Mouse (Mus musculus): Measurements from ENCODE around the gene Hes5. TPM values are rescaled to one million over a fixed set of nuclear protein-coding genes. Genes with fewer than 3 reads are reported as not detected.

Gene Hes5
- polyA plus RNA-seq, 1 experiment from 2014 or later, result 0.70 TPM

GRCm38 (mm10) chr4:154927899-154928337 lies 32.8 kb upstream of the Hes5 start:
- H3K9ac ChIP-seq, result no peak overlapping the region; the same call in 1 of the 2 replicates
- H3K9me3 ChIP-seq (replicated peaks), result 0 out of 2 replicates have a peak, but pooled peaks cover 4% of the 10 kb centered on the region
- peaks cover 6% of the 10 kb centered on the region; the same call in 1 of the 2 replicates for H3K27me3 ChIP-seq (replicated peaks)
- WGBS, result 42% methylated on average over 5 of the region's 5 CpGs
- peak; percentile 65; the same call in 1 of the 2 replicates for ATAC-seq (ENCODE audit: insufficient number of reproducible peaks, low FRiP score)
- no peaks in the 10 kb centered on the region for H3K36me3 ChIP-seq
- peak overlapping the region; percentile 22 for H3K4me3 ChIP-seq
- H3K4me1 ChIP-seq (replicated peaks), result peaks cover 21% of the 10 kb centered on the region
- peak overlapping the region; percentile 46 for H3K4me2 ChIP-seq
- H3K27ac ChIP-seq (ENCODE audit: poor library complexity, severe bottlenecking), result peak overlapping the region; percentile 19; the same call in 1 of the 2 replicates

DNA sequence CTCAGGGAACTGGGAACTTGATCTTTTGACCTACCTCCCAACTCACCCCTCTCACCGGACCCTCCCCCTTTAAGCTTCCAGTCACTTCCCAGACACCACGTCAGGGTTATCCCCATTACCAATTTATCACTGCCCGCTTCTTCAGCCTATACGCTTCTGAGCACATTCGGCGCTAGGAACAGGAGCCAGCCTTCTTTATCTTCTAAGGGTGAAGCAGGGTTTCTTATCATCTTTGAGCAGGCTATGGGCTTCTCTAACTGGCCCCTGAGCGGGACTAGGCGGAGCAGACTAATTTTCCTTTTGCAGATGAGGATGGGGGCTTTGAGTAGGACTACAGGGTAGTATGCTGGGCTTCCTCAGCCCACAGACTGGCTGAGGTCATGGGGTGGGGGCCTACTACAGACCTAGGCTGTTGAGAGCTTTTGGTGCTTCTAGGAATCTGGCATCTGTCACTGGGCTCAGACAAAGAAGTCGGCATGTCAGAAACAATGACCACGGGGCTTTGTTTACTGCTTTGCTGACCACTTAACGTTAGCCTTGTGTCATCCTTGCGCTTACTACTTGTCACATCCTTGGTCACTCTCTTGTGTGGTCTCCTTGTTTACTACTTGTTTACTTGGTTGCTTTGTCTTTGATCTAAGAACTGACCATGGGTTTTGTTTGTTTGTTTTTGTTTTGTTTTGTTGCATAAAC lies 32.2 kb upstream of the Hes5 start, which contains the start of gene Tnfrsf14:
Gene Tnfrsf14, minus strand, starts transcription at position 169 of the 693 bp plus-strand sequence.
- Histone ChIP-seq H3K4me3 (peak within 1 kb of the TSS; percentile 22), H3K36me3 (no peaks in the 10 kb centered on the region), H3K4me1 (replicated peaks) (peaks cover 21% of the 10 kb centered on the region), H3K9me3 (replicated peaks) (0 out of 2 replicates have a peak, but pooled peaks cover 4% of the 10 kb centered on the region), H3K9ac (peak within 1 kb of the TSS; percentile 52), H3K27me3 (replicated peaks) (peaks cover 10% of the 10 kb centered on the region; the same call in 1 of the 2 replicates), H3K27ac (ENCODE audit: poor library complexity, severe bottlenecking) (peak within 1 kb of the TSS; percentile 30), H3K4me2 (peak within 1 kb of the TSS; percentile 46)
- peak; percentile 88 for ATAC-seq (ENCODE audit: insufficient number of reproducible peaks, low FRiP score)
- WGBS, result 14% methylated on average over 12 of the region's 12 CpGs

- Histone ChIP-seq H3K4me2 (0 out of 2 replicates have a peak overlapping the region, but pooled peaks have one; percentile 17), H3K27ac (ENCODE audit: poor library complexity, severe bottlenecking) (peak overlapping the region; percentile 30), H3K4me1 (replicated peaks) (peaks cover 21% of the 10 kb centered on the region), H3K9me3 (replicated peaks) (no peaks in the 10 kb centered on the region), H3K27me3 (replicated peaks) (peaks cover 15% of the 10 kb centered on the region), H3K4me3 (no peak overlapping the region), H3K36me3 (no peaks in the 10 kb centered on the region), H3K9ac (no peak overlapping the region)
- ATAC-seq (ENCODE audit: insufficient number of reproducible peaks, low FRiP score), result peak; percentile 72
- WGBS, result 70% methylated on average over 12 of the region's 12 CpGs
Measured at GRCm38 (mm10) chr4:154929088-154929660, 31.5 kb upstream of the Hes5 start.

- H3K9me3 ChIP-seq (replicated peaks), result no peaks in the 10 kb centered on the region
- H3K4me2 ChIP-seq, result no peak overlapping the region
- peaks cover 4% of the 10 kb centered on the region for H3K4me1 ChIP-seq (replicated peaks)
- H3K27ac ChIP-seq (ENCODE audit: poor library complexity, severe bottlenecking), result no peak overlapping the region
- H3K9ac ChIP-seq, result no peak overlapping the region
- H3K4me3 ChIP-seq, result no peak overlapping the region
- no peak for ATAC-seq (ENCODE audit: insufficient number of reproducible peaks, low FRiP score)
- WGBS, result 38% methylated on average over 13 of the region's 13 CpGs
- peaks cover 22% of the 10 kb centered on the region for H3K27me3 ChIP-seq (replicated peaks)
- no peaks in the 10 kb centered on the region for H3K36me3 ChIP-seq
Measured at GRCm38 (mm10) chr4:154933306-154933907, 27.3 kb upstream of the Hes5 start.

GRCm38 (mm10) chr4:154934800-154935199 lies 25.9 kb upstream of the Hes5 start:
- Histone ChIP-seq H3K9ac (no peak overlapping the region), H3K4me1 (replicated peaks) (no peaks in the 10 kb centered on the region), H3K27me3 (replicated peaks) (peaks cover 22% of the 10 kb centered on the region), H3K9me3 (replicated peaks) (no peaks in the 10 kb centered on the region), H3K4me2 (no peak overlapping the region), H3K4me3 (no peak overlapping the region), H3K36me3 (no peaks in the 10 kb centered on the region), H3K27ac (ENCODE audit: poor library complexity, severe bottlenecking) (no peak overlapping the region)
- WGBS, result 72% methylated on average over 2 of the region's 2 CpGs
- no peak for ATAC-seq (ENCODE audit: insufficient number of reproducible peaks, low FRiP score)

DNA sequence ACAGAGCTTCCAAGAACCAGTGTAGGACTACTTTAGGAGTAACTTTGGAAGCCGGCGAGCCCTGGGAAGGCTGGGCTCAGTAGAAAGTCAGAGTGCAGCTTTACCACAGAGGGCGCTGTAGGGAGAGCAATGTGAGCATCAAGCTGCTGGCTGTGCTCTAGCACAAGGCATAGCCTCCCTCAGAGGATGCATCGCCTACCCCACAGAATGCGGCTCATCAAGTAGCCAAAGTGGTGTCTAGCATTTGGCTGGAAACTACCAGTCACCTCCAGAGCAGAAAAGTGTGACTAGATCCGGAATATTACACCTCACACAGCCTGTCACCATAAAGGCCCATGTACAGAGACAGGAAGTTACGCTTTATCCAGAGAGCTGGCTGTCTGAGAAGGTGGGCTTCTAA lies 24.9 kb upstream of the Hes5 start:
- H3K27me3 ChIP-seq (replicated peaks), result peaks cover 22% of the 10 kb centered on the region
- no peaks in the 10 kb centered on the region for H3K4me1 ChIP-seq (replicated peaks)
- ATAC-seq (ENCODE audit: insufficient number of reproducible peaks, low FRiP score), result no peak
- H3K9me3 ChIP-seq (replicated peaks), result no peaks in the 10 kb centered on the region
- H3K9ac ChIP-seq, result no peak overlapping the region
- H3K4me3 ChIP-seq, result no peak overlapping the region
- H3K36me3 ChIP-seq, result no peaks in the 10 kb centered on the region
- H3K4me2 ChIP-seq, result no peak overlapping the region
- WGBS, result 72% methylated on average over 7 of the region's 7 CpGs
- no peak overlapping the region for H3K27ac ChIP-seq (ENCODE audit: poor library complexity, severe bottlenecking)

DNA sequence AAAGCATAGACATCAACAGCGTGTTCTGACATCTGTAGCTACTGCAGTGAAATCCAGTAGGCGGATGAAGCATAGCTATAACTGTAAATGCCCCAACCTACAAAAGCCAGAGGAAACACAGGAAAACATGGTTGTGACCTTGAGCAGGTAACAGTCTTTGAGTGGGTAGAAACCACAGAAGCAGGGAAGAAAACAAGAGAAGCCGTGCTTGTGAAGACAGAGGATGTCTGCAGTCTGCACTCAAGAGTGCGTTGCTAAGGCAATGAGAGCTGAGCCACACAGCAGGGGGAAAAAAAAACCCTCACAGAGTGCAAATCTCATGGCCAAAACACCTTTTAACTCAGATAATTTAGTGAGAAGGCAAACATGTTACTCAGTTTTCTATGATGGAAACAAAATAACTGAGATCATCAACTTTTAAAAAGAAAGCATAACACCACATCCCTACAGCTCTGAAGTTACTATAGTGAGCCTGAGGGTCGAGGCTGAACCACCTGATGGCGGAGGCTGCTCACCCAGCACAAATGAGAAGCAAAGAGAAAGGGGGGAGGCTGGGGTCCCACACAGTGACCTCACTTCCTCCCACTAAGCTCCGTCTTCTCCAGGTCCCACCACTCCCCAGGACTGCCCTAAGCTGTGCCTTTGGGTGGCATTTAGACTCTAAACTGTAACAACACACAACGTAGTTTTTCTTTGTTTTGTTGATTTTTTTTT lies 24.0 kb upstream of the Hes5 start:
- Histone ChIP-seq H3K4me1 (replicated peaks) (no peaks in the 10 kb centered on the region), H3K4me2 (no peak overlapping the region), H3K9ac (no peak overlapping the region), H3K36me3 (no peaks in the 10 kb centered on the region), H3K27ac (ENCODE audit: poor library complexity, severe bottlenecking) (no peak overlapping the region), H3K27me3 (replicated peaks) (peaks cover 22% of the 10 kb centered on the region), H3K9me3 (replicated peaks) (no peaks in the 10 kb centered on the region), H3K4me3 (no peak overlapping the region)
- ATAC-seq (ENCODE audit: insufficient number of reproducible peaks, low FRiP score), result no peak
- WGBS, result 62% methylated on average over 8 of the region's 8 CpGs

GRCm38 (mm10) chr4:154937746-154938145 lies 23.0 kb upstream of the Hes5 start:
- H3K4me3 ChIP-seq, result no peak overlapping the region
- H3K27ac ChIP-seq (ENCODE audit: poor library complexity, severe bottlenecking), result no peak overlapping the region
- H3K36me3 ChIP-seq, result no peaks in the 10 kb centered on the region
- ATAC-seq (ENCODE audit: insufficient number of reproducible peaks, low FRiP score), result no peak
- no peak overlapping the region for H3K4me2 ChIP-seq
- no peaks in the 10 kb centered on the region for H3K4me1 ChIP-seq (replicated peaks)
- 73% methylated on average over 1 of the region's 1 CpGs for WGBS
- H3K27me3 ChIP-seq (replicated peaks), result peaks cover 18% of the 10 kb centered on the region
- H3K9me3 ChIP-seq (replicated peaks), result no peaks in the 10 kb centered on the region
- no peak overlapping the region for H3K9ac ChIP-seq

DNA sequence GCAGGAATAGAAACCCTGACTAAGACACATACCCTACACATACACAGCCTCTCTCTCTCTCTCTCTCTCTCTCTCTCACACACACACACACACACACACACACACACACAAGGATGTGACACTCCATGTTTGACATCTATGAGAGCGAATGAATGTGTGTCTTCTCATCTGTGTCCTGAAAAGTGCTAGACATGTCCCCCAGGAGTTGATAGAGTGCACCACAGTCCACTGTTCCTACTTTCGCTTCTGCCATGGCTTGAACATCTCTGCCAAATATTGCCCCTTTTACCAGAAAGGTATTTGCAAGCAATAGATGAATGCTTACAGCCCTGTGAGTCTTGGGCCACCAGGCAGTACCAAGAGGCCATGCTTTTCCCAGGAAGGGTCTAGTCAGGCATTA lies 20.6 kb upstream of the Hes5 start:
- Histone ChIP-seq H3K9ac (no peak overlapping the region), H3K27ac (ENCODE audit: poor library complexity, severe bottlenecking) (no peak overlapping the region), H3K9me3 (replicated peaks) (no peaks in the 10 kb centered on the region), H3K4me1 (replicated peaks) (no peaks in the 10 kb centered on the region), H3K36me3 (no peaks in the 10 kb centered on the region), H3K4me2 (no peak overlapping the region), H3K4me3 (no peak overlapping the region), H3K27me3 (replicated peaks) (no peaks in the 10 kb centered on the region; the same call in 1 of the 2 replicates)
- WGBS, result 82% methylated on average over 2 of the region's 2 CpGs
- ATAC-seq (ENCODE audit: insufficient number of reproducible peaks, low FRiP score), result no peak

GRCm38 (mm10) chr4:154941831-154942230 lies 18.9 kb upstream of the Hes5 start:
- no peak overlapping the region for H3K4me3 ChIP-seq
- H3K27me3 ChIP-seq (replicated peaks), result no peaks in the 10 kb centered on the region; the same call in 1 of the 2 replicates
- ATAC-seq (ENCODE audit: insufficient number of reproducible peaks, low FRiP score), result no peak
- no peaks in the 10 kb centered on the region for H3K9me3 ChIP-seq (replicated peaks)
- no peak overlapping the region for H3K4me2 ChIP-seq
- 0 out of 2 replicates have a peak, but pooled peaks cover 11% of the 10 kb centered on the region for H3K4me1 ChIP-seq (replicated peaks)
- WGBS, result 85% methylated on average over 5 of the region's 5 CpGs
- no peak overlapping the region for H3K27ac ChIP-seq (ENCODE audit: poor library complexity, severe bottlenecking)
- H3K9ac ChIP-seq, result no peak overlapping the region
- no peaks in the 10 kb centered on the region for H3K36me3 ChIP-seq

Data from heart, embryonic 12.5 days (tissue).